Mouse (Mus musculus) MEL (cell line): ENCODE results near the gene Adam12. TPM values are rescaled to one million over a fixed set of nuclear protein-coding genes. Genes with fewer than 3 reads are reported as not detected.

Experiments
- DNase-seq: peaks from one replicate; pipeline ENCODE4 v3.0.0; 2011; ENCODE audit warnings: low read depth, low spot score
- H3K27ac ChIP-seq: 2 replicates; pipeline ENCODE4 v1.5.1; 2012; ENCODE audit warnings: low read depth, mild to moderate bottlenecking, control low read depth, low read length, moderate library complexity; ENCODE audit not compliant: control insufficient read depth
- H3K27me3 ChIP-seq, 2 experiments: fragments of 150-350 bp in 1 of 2; sonication (generic) in 1 of 2; 2 replicates each; pipeline ENCODE4 v1.6.1; 2012; ENCODE audit warnings: low read length in 2 of 2, mild to moderate bottlenecking in 2 of 2, improper control_type of control experiment in 1 of 2, moderate library complexity in 1 of 2; ENCODE audit not compliant: insufficient read depth in 2 of 2, control insufficient read depth in 1 of 2
- H3K36me3 ChIP-seq, 2 experiments: 2 replicates each; pipeline ENCODE4 v1.6.1; 2012 to 2014; ENCODE audit warnings: low read length in 2 of 2, improper control_type of control experiment in 1 of 2, inconsistent platforms in 1 of 2, mild to moderate bottlenecking in 1 of 2; ENCODE audit not compliant: insufficient read depth in 2 of 2, control insufficient read depth in 1 of 2
- H3K4me1 ChIP-seq, 2 experiments: fragments of 150-350 bp in 1 of 2; sonication (generic) in 1 of 2; 2 replicates each; pipeline ENCODE4 v1.6.1; 2012; ENCODE audit warnings: low read length in 2 of 2, improper control_type of control experiment in 1 of 2, mild to moderate bottlenecking in 1 of 2; ENCODE audit not compliant: insufficient read depth in 2 of 2, control insufficient read depth in 1 of 2
- H3K4me3 ChIP-seq, 2 experiments: fragments of 150-350 bp in 1 of 2; sonication (generic) in 1 of 2; 2 replicates each; pipeline ENCODE4 v1.5.1; 2012; ENCODE audit warnings: low read depth in 2 of 2, low read length in 2 of 2, mild to moderate bottlenecking in 2 of 2, moderate library complexity in 2 of 2, control low read depth in 1 of 2, improper control_type of control experiment in 1 of 2; ENCODE audit not compliant: control insufficient read depth in 1 of 2, insufficient read depth in 1 of 2
- H3K79me2 ChIP-seq: 2 replicates; pipeline ENCODE4 v1.6.1; 2012; ENCODE audit warnings: mild to moderate bottlenecking, low read length, moderate library complexity; ENCODE audit not compliant: control insufficient read depth, poor library complexity, insufficient read depth
- H3K9ac ChIP-seq: 2 replicates; pipeline ENCODE4 v1.6.1; 2012; ENCODE audit warnings: low read depth, mild to moderate bottlenecking, control low read depth, low read length, moderate library complexity; ENCODE audit not compliant: control insufficient read depth, poor library complexity, severe bottlenecking
- H3K9me3 ChIP-seq: fragments of 150-350 bp; sonication (generic); replicated peaks from 2 replicates; pipeline ENCODE4 v1.6.1; 2012; ENCODE audit warnings: mild to moderate bottlenecking, low read length, improper control_type of control experiment, moderate library complexity; ENCODE audit not compliant: insufficient read depth
- CHD2 ChIP-seq: IDR thresholded peaks from 2 replicates; pipeline ENCODE4 v1.6.1; 2011; ENCODE audit warnings: low read length, improper control_type of control experiment
- CTCF ChIP-seq, 3 experiments: IDR thresholded peaks in 2 of 3; conservative IDR thresholded peaks in 1 of 3; 2 replicates each; pipeline ENCODE4 v1.5.1; 2011 to 2012; ENCODE audit warnings: low read length in 3 of 3, low read depth in 2 of 3, mild to moderate bottlenecking in 2 of 3, improper control_type of control experiment in 1 of 3, inconsistent platforms in 1 of 3, mixed read lengths in 1 of 3, moderate library complexity in 1 of 3; ENCODE audit not compliant: control insufficient read depth in 1 of 3, insufficient read depth in 1 of 3, poor library complexity in 1 of 3, severe bottlenecking in 1 of 3
- E2F4 ChIP-seq: IDR thresholded peaks from 2 replicates; pipeline ENCODE4 v1.6.1; 2011; ENCODE audit warnings: low read depth, low read length, improper control_type of control experiment, borderline replicate concordance
- ELF1 ChIP-seq: IDR thresholded peaks from 2 replicates; pipeline ENCODE4 v1.6.1; 2014; ENCODE audit warnings: low read depth, mild to moderate bottlenecking, inconsistent platforms, low read length, improper control_type of control experiment, moderate library complexity
- GATA1 ChIP-seq: IDR thresholded peaks from 2 replicates; pipeline ENCODE4 v1.6.1; 2011; ENCODE audit warnings: low read depth, low read length, improper control_type of control experiment
- JUND ChIP-seq: IDR thresholded peaks from 2 replicates; pipeline ENCODE4 v1.6.1; 2011; ENCODE audit warnings: low read depth, mild to moderate bottlenecking, improper control_type of control experiment, low read length
- KAT2A ChIP-seq: conservative IDR thresholded peaks from 2 replicates; pipeline ENCODE4 v1.6.1; 2012; ENCODE audit warnings: low read depth, low read length, improper control_type of control experiment, inconsistent platforms
- MAFK ChIP-seq: IDR thresholded peaks from 2 replicates; pipeline ENCODE4 v1.6.1; 2011; ENCODE audit warnings: low read depth, mild to moderate bottlenecking, low read length, improper control_type of control experiment, borderline replicate concordance
- MAX ChIP-seq: IDR thresholded peaks from 2 replicates; pipeline ENCODE4 v1.6.1; 2011; ENCODE audit warnings: low read length, improper control_type of control experiment
- MAZ ChIP-seq: IDR thresholded peaks from 2 replicates; pipeline ENCODE4 v1.6.1; 2012; ENCODE audit warnings: low read depth, mild to moderate bottlenecking, inconsistent platforms, low read length, improper control_type of control experiment
- MEF2A ChIP-seq: IDR thresholded peaks from 2 replicates; pipeline ENCODE4 v1.6.1; 2014; ENCODE audit warnings: low read depth, mild to moderate bottlenecking, inconsistent platforms, low read length, improper control_type of control experiment; ENCODE audit not compliant: poor library complexity, insufficient replicate concordance, severe bottlenecking; ENCODE audit errors: extremely low read depth
- MXI1 ChIP-seq: IDR thresholded peaks from 2 replicates; pipeline ENCODE4 v1.6.1; 2011; ENCODE audit warnings: mild to moderate bottlenecking, low read depth, low read length, improper control_type of control experiment
- MYB ChIP-seq: IDR thresholded peaks from 2 replicates; pipeline ENCODE4 v1.6.1; 2011; ENCODE audit warnings: mild to moderate bottlenecking, low read depth, low read length, improper control_type of control experiment
- MYC ChIP-seq: IDR thresholded peaks from 2 replicates; pipeline ENCODE4 v1.6.1; 2011; ENCODE audit warnings: low read depth, mild to moderate bottlenecking, low read length, improper control_type of control experiment, moderate library complexity
- NELFE ChIP-seq: IDR thresholded peaks from 2 replicates; pipeline ENCODE4 v1.6.1; 2011; ENCODE audit warnings: low read depth, low read length, improper control_type of control experiment
- NRF1 ChIP-seq: IDR thresholded peaks from 2 replicates; pipeline ENCODE4 v1.6.1; 2014; ENCODE audit warnings: low read depth, mild to moderate bottlenecking, inconsistent platforms, low read length, improper control_type of control experiment, moderate library complexity; ENCODE audit not compliant: poor library complexity, insufficient read depth, severe bottlenecking
- POLR2A ChIP-seq, 2 experiments: IDR thresholded peaks; 2 replicates each; pipeline ENCODE4 v1.6.1; 2011 to 2012; ENCODE audit warnings: low read length in 2 of 2, mild to moderate bottlenecking in 2 of 2, control low read depth in 1 of 2, improper control_type of control experiment in 1 of 2, low read depth in 1 of 2, moderate library complexity in 1 of 2; ENCODE audit not compliant: control insufficient read depth in 1 of 2, insufficient read depth in 1 of 2, poor library complexity in 1 of 2
- POLR2AphosphoS5 ChIP-seq: IDR thresholded peaks from 2 replicates; pipeline ENCODE4 v1.6.1; 2012; ENCODE audit warnings: low read depth, borderline replicate concordance, mild to moderate bottlenecking, inconsistent platforms, low read length, moderate library complexity, mixed read lengths
- RCOR1 ChIP-seq: IDR thresholded peaks from 2 replicates; pipeline ENCODE4 v1.6.1; 2012; ENCODE audit warnings: low read depth, mild to moderate bottlenecking, inconsistent platforms, low read length, improper control_type of control experiment
- SIN3A ChIP-seq: IDR thresholded peaks from 2 replicates; pipeline ENCODE4 v1.6.1; 2012; ENCODE audit warnings: low read length, improper control_type of control experiment, inconsistent platforms
- TAL1 ChIP-seq: IDR thresholded peaks from 2 replicates; pipeline ENCODE4 v1.6.1; 2012; ENCODE audit warnings: mild to moderate bottlenecking, inconsistent platforms, low read length, moderate library complexity, mixed read lengths
- TBP ChIP-seq: IDR thresholded peaks from 2 replicates; pipeline ENCODE4 v1.8.0; 2011; ENCODE audit warnings: low read depth, low read length, improper control_type of control experiment
- TCF12 ChIP-seq: IDR thresholded peaks from 2 replicates; pipeline ENCODE4 v1.6.1; 2014; ENCODE audit warnings: low read depth, mild to moderate bottlenecking, inconsistent platforms, low read length, improper control_type of control experiment, moderate library complexity
- USF1 ChIP-seq: IDR thresholded peaks from 2 replicates; pipeline ENCODE4 v1.6.1; 2014; ENCODE audit warnings: low read depth, mild to moderate bottlenecking, inconsistent platforms, low read length, improper control_type of control experiment, moderate library complexity
- ZC3H11A ChIP-seq: IDR thresholded peaks from 2 replicates; pipeline ENCODE4 v1.6.1; 2012; ENCODE audit warnings: low read depth, mild to moderate bottlenecking, inconsistent platforms, low read length, improper control_type of control experiment
- ZMIZ1 ChIP-seq: IDR thresholded peaks from 2 replicates; pipeline ENCODE4 v1.6.1; 2012; ENCODE audit warnings: low read depth, mild to moderate bottlenecking, inconsistent platforms, low read length, improper control_type of control experiment, moderate library complexity
- ZNF384 ChIP-seq: IDR thresholded peaks from 2 replicates; pipeline ENCODE4 v1.6.1; 2012; ENCODE audit warnings: low read depth, mild to moderate bottlenecking, inconsistent platforms, low read length, improper control_type of control experiment
- polyA plus RNA-seq, 2 experiments: library from polyadenylated mRNA; stranded (reverse) in 1 of 2; unstranded in 1 of 2; fragments of >175 nt in 1 of 2; fragments of >200 nt in 1 of 2; gene quantifications; 2 replicates each; pipeline versions ENCODE4 v1.2.1 to v1.2.4; 2012; ENCODE audit warnings: low replicate concordance in 2 of 2, low read depth in 1 of 2; ENCODE audit not compliant: insufficient read length in 2 of 2, insufficient read depth in 1 of 2, missing spikeins in 1 of 2
- total RNA-seq: library from RNA; depleted of rRNA; stranded (reverse); fragments of 300-350 nt; gene quantifications from 2 replicates; pipeline ENCODE4 v1.2.3, GENCODE M21; 2012

Gene Adam12
- total and polyA plus RNA-seq, 3 experiments, result not detected

DNA sequence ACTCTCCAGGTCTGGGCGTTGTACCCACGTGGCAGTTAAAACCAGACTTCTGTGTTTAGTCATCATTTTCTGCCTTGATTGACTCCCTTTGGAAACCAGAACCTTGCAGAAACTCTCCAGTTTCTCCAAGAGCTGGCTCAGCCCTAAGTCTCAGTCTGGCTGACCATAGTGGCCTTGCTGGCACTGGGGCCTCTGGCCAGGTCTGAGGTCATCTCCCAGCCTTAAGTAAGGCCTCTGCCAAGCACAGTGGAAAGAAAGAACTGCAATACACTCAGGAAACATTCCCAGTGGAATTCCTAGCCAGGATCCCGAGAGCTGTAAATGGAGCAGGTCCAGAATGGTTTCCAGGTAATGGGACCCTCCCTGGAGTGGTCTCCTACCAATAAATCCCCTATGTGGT, 303.0 kb downstream of the Adam12 start:
- TF ChIP-seq TBP (no peak), KAT2A (no peak), CHD2 (no peak), MEF2A (no peak), ZC3H11A (no peak), USF1 (no peak), POLR2A (IDR thresholded peaks at IDR 0.05; ENCODE audit: control insufficient read depth in 1 of 2, insufficient read depth in 1 of 2, low read depth in 1 of 2, low read length in 2 of 2, poor library complexity in 1 of 2) (no peak), MXI1 (no peak), MAZ (no peak), SIN3A (no peak), ZNF384 (no peak), RCOR1 (no peak)
- no peaks in the 10 kb centered on the region for H3K4me1 ChIP-seq
- no peaks in the 10 kb centered on the region for H3K9me3 ChIP-seq
- no peaks in the 10 kb centered on the region for H3K36me3 ChIP-seq
- no peaks in the 10 kb centered on the region for H3K79me2 ChIP-seq
- no peak overlapping the region for H3K9ac ChIP-seq
- H3K4me3 ChIP-seq, result no peak overlapping the region
- H3K27me3 ChIP-seq, result no peaks in the 10 kb centered on the region
- H3K27ac ChIP-seq, result no peak overlapping the region
- DNase-seq, result no peak

DNA sequence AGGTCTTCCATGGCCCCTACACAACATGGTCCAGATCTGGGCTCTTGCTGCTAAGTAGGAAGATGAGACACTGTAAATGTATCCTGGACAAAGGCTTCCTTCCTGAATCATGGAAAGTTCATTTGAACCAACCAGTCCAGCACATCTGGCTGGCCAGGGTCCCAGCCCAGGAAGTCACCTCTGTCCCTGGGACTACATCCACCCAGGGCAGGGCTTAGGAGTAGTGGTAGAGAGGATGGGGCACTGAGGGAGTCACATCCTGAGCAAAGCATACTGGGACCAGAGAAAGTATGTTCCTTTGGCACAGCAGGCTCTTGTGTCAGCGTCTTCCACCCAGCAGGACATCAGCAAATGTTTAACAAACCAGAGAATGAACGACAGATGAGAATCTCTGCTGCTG, 306.2 kb downstream of the Adam12 start:
- H3K27me3 ChIP-seq, result no peaks in the 10 kb centered on the region
- H3K27ac ChIP-seq, result no peak overlapping the region
- no peaks in the 10 kb centered on the region for H3K36me3 ChIP-seq
- DNase-seq, result no peak
- H3K9me3 ChIP-seq, result no peaks in the 10 kb centered on the region
- no peak overlapping the region for H3K4me3 ChIP-seq
- TF ChIP-seq TAL1, result no peak
- no peak for TF ChIP-seq MYC
- TF ChIP-seq POLR2AphosphoS5, result no peak
- no peak for TF ChIP-seq ZC3H11A
- TF ChIP-seq TBP, result no peak
- TF ChIP-seq KAT2A, result no peak
- TF ChIP-seq, all 39 proteins: peak for 0
- no peaks in the 10 kb centered on the region for H3K4me1 ChIP-seq
- H3K9ac ChIP-seq, result no peak overlapping the region
- H3K79me2 ChIP-seq, result no peaks in the 10 kb centered on the region

DNA sequence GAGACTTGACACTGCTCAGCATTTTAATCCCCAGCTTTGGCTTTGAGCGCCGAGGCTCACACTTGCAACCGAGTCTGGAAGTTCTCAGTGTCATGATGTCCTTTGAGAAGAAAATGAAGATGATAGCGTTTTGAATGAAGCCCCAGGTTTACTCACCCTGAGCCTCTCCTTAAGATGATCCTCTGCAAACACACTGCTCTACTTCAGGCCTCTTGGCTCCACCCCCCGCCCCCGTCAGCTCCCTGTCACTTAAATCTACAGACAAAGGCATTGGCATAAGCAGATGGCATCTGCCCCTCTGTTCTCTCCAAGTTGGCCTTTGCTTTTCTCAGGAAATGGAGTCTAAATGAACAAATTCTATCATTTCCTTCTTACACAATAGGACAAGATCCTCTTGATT, 308.0 kb downstream of the Adam12 start:
- H3K4me1 ChIP-seq, result no peaks in the 10 kb centered on the region
- no peak overlapping the region for H3K9ac ChIP-seq
- no peak overlapping the region for H3K4me3 ChIP-seq
- no peaks in the 10 kb centered on the region for H3K79me2 ChIP-seq
- no peaks in the 10 kb centered on the region for H3K27me3 ChIP-seq
- H3K27ac ChIP-seq, result no peak overlapping the region
- H3K36me3 ChIP-seq, result no peaks in the 10 kb centered on the region
- H3K9me3 ChIP-seq, result no peaks in the 10 kb centered on the region
- DNase-seq, result no peak
- TF ChIP-seq CTCF (IDR thresholded peaks at IDR 0.05 in 2 of 3, conservative IDR thresholded peaks at IDR 0.05 in 1 of 3; ENCODE audit: control insufficient read depth in 1 of 3, insufficient read depth in 1 of 3, low read depth in 2 of 3, low read length in 3 of 3, poor library complexity in 1 of 3, severe bottlenecking in 1 of 3) (no peak), NELFE (no peak), NRF1 (no peak), MAX (no peak), ZMIZ1 (no peak), MAFK (no peak), TCF12 (no peak), GATA1 (no peak), POLR2A (IDR thresholded peaks at IDR 0.05; ENCODE audit: control insufficient read depth in 1 of 2, insufficient read depth in 1 of 2, low read depth in 1 of 2, low read length in 2 of 2, poor library complexity in 1 of 2) (no peak), SIN3A (no peak), MYB (no peak), TAL1 (no peak), E2F4 (no peak), USF1 (no peak), JUND (no peak), ELF1 (no peak), RCOR1 (no peak)
